Mouse (Mus musculus): ENCODE results near the gene Olfr112. TPM values are rescaled to one million over a fixed set of nuclear protein-coding genes. Genes with fewer than 3 reads are reported as not detected.

Gene Olfr112
- polyA plus RNA-seq, 1 experiment from 2014 or later = not detected

Other genes with a start within 250 kb of the Olfr112 start
- not detected in 2 replicates for gene Olfr103, start 229.8 kb downstream of the Olfr112 start, polyA plus RNA-seq (2015; fragmentation: Nextera tagmentation; extraction: Ambion mirVana)
- gene Olfr104-ps, start 209.9 kb downstream of the Olfr112 start, polyA plus RNA-seq (2015; fragmentation: Nextera tagmentation; extraction: Ambion mirVana) = not detected in 2 replicates
- gene Olfr105-ps, start 190.4 kb downstream of the Olfr112 start, polyA plus RNA-seq (2015; fragmentation: Nextera tagmentation; extraction: Ambion mirVana) = not detected in 2 replicates
- gene Olfr106-ps, start 179.1 kb downstream of the Olfr112 start, polyA plus RNA-seq (2015; fragmentation: Nextera tagmentation; extraction: Ambion mirVana) = not detected in 2 replicates
- not detected in 2 replicates for gene Olfr107, start 170.2 kb downstream of the Olfr112 start, polyA plus RNA-seq (2015; fragmentation: Nextera tagmentation; extraction: Ambion mirVana)
- gene Olfr108, start 124.0 kb downstream of the Olfr112 start, polyA plus RNA-seq (2015; fragmentation: Nextera tagmentation; extraction: Ambion mirVana) = not detected in 2 replicates
- not detected in 2 replicates for gene Olfr109, start 110.5 kb downstream of the Olfr112 start, polyA plus RNA-seq (2015; fragmentation: Nextera tagmentation; extraction: Ambion mirVana)
- gene H2-M2, start 85.9 kb downstream of the Olfr112 start, polyA plus RNA-seq (2015; fragmentation: Nextera tagmentation; extraction: Ambion mirVana) = not detected in 2 replicates
- not detected in 2 replicates for gene Olfr110, start 77.0 kb downstream of the Olfr112 start, polyA plus RNA-seq (2015; fragmentation: Nextera tagmentation; extraction: Ambion mirVana)
- gene Olfr111, start 61.4 kb downstream of the Olfr112 start, polyA plus RNA-seq (2015; fragmentation: Nextera tagmentation; extraction: Ambion mirVana) = not detected in 2 replicates
- not detected in 2 replicates for gene Olfr113, start 8.2 kb upstream of the Olfr112 start, polyA plus RNA-seq (2015; fragmentation: Nextera tagmentation; extraction: Ambion mirVana)
- gene Olfr114, start 23.3 kb upstream of the Olfr112 start, polyA plus RNA-seq (2015; fragmentation: Nextera tagmentation; extraction: Ambion mirVana) = not detected in 2 replicates
- not detected in 2 replicates for gene Olfr115, start 57.7 kb upstream of the Olfr112 start, polyA plus RNA-seq (2015; fragmentation: Nextera tagmentation; extraction: Ambion mirVana)
- not detected in 2 replicates for gene Olfr116, start 57.7 kb upstream of the Olfr112 start, polyA plus RNA-seq (2015; fragmentation: Nextera tagmentation; extraction: Ambion mirVana)
- not detected in 2 replicates for gene Olfr117, start 94.3 kb upstream of the Olfr112 start, polyA plus RNA-seq (2015; fragmentation: Nextera tagmentation; extraction: Ambion mirVana)
- gene Olfr118, start 97.5 kb upstream of the Olfr112 start, polyA plus RNA-seq (2015; fragmentation: Nextera tagmentation; extraction: Ambion mirVana) = not detected in 2 replicates
- not detected in 2 replicates for gene Olfr119, start 127.1 kb upstream of the Olfr112 start, polyA plus RNA-seq (2015; fragmentation: Nextera tagmentation; extraction: Ambion mirVana)
- not detected in 2 replicates for gene Olfr120, start 152.4 kb upstream of the Olfr112 start, polyA plus RNA-seq (2015; fragmentation: Nextera tagmentation; extraction: Ambion mirVana)
- not detected in 2 replicates for gene Olfr121, start 179.4 kb upstream of the Olfr112 start, polyA plus RNA-seq (2015; fragmentation: Nextera tagmentation; extraction: Ambion mirVana)
- gene Olfr122, start 199.2 kb upstream of the Olfr112 start, polyA plus RNA-seq (2015; fragmentation: Nextera tagmentation; extraction: Ambion mirVana) = not detected in 2 replicates
- not detected in 2 replicates for gene Olfr123, start 224.1 kb upstream of the Olfr112 start, polyA plus RNA-seq (2015; fragmentation: Nextera tagmentation; extraction: Ambion mirVana)
- gene Olfr124, start 230.4 kb upstream of the Olfr112 start, polyA plus RNA-seq (2015; fragmentation: Nextera tagmentation; extraction: Ambion mirVana) = not detected in 2 replicates

Data from kidney, embryonic 16.5 days (tissue).